Mouse (Mus musculus): ENCODE results near the gene Glul. TPM values are rescaled to one million over a fixed set of nuclear protein-coding genes. Genes with fewer than 3 reads are reported as not detected.

Glul gene
- polyA plus RNA-seq, 1 experiment from 2014 or later: 128 TPM

DNA sequence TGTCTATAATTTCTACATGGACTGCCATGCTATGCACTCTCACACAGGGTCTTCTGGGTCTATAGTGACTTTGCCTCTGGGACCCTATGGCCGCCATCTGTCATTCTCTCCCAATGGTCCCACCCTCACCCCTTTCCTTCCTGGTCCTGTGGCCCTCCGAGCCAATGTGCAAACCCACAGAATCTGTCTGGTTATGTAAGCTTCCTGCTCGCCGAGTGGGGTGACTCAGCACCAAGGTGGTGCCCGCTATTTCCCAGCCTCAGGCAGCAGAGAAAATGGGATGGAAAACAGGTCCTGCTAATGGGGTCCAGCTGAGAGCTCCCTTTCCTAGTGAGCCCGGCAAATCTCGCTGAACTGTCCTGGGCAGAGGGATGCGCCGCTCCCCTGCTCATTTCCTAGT lies 53.5 kb downstream of the Glul start:
- Histone ChIP-seq H3K4me3 (no peak overlapping the region), H3K27ac (no peak overlapping the region), H3K36me3 (no peaks in the 10 kb centered on the region), H3K4me1 (replicated peaks) (0 out of 2 replicates have a peak, but pooled peaks cover 8% of the 10 kb centered on the region), H3K27me3 (ENCODE audit: insufficient read depth, poor library complexity, severe bottlenecking) (no peaks in the 10 kb centered on the region), H3K9me3 (no peaks in the 10 kb centered on the region)
- DNase-seq (ENCODE audit: low spot score): no peak
- WGBS: 88% methylated on average over 9 of the region's 9 CpGs

DNA sequence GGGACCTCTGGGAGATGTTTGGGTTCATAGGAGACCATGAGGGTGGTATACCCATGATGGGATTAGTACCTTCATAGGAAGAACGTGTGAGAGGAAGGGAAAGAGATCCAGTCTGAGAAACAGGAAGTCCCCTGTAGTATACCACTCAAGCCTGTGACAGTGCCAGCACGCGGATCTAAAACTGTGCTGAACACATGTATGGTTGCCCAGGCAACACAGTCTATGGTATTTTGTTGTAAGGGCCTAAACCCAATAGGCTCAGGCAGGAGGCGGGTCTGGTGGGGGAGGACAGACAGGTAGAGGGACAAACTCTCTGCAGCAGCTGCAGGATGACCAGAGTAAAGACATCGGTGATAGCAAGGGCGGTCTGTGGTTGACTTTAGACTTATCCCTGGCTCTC lies 54.1 kb downstream of the Glul start:
- H3K4me3 ChIP-seq: no peak overlapping the region
- H3K36me3 ChIP-seq: no peaks in the 10 kb centered on the region
- 0 out of 2 replicates have a peak, but pooled peaks cover 8% of the 10 kb centered on the region for H3K4me1 ChIP-seq (replicated peaks)
- H3K9me3 ChIP-seq: no peaks in the 10 kb centered on the region
- H3K27me3 ChIP-seq (ENCODE audit: insufficient read depth, poor library complexity, severe bottlenecking): no peaks in the 10 kb centered on the region
- DNase-seq (ENCODE audit: low spot score): no peak
- H3K27ac ChIP-seq: no peak overlapping the region
- WGBS: 80% methylated on average over 6 of the region's 6 CpGs

DNA sequence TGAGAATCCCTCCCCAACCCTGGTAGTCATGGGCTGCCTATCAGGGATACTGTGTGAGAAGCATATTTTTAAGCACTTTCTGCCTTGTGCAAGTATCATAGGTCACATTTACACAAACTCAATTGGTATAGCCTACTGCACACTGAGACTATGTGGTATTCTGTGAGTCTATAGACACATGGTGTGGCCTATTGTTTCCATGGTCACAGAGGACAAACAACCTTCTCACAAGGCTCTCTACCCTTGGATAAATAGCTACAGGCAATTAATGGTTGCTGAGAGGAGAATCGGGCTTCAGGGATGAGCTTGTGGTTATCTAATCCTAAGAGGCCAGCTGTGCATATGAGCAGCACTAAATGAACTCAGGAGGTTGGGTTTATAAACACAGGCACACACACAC lies 58.1 kb downstream of the Glul start:
- 57% methylated on average over 1 of the region's 1 CpGs for WGBS
- H3K36me3 ChIP-seq: no peaks in the 10 kb centered on the region
- DNase-seq (ENCODE audit: low spot score): no peak
- no peaks in the 10 kb centered on the region for H3K9me3 ChIP-seq
- 0 out of 2 replicates have a peak, but pooled peaks cover 13% of the 10 kb centered on the region for H3K4me1 ChIP-seq (replicated peaks)
- no peaks in the 10 kb centered on the region for H3K27me3 ChIP-seq (ENCODE audit: insufficient read depth, poor library complexity, severe bottlenecking)
- H3K4me3 ChIP-seq: no peak overlapping the region
- no peak overlapping the region for H3K27ac ChIP-seq

Other genes with a start within 250 kb of the Glul start
- 4.9 and 8.9 TPM in 2 replicates for gene Rgs8, start 246.9 kb upstream of the Glul start, polyA plus RNA-seq (2016; fragmentation: Nextera tagmentation; extraction: Ambion mirVana)
- gene Rgs16, start 159.6 kb upstream of the Glul start, polyA plus RNA-seq (2016; fragmentation: Nextera tagmentation; extraction: Ambion mirVana): 18.9 and 21.1 TPM in 2 replicates
- gene Rnasel, start 150.5 kb upstream of the Glul start, polyA plus RNA-seq (2016; fragmentation: Nextera tagmentation; extraction: Ambion mirVana): 12.6 and 23.7 TPM in 2 replicates
- gene Rgsl1, start 55.8 kb upstream of the Glul start, polyA plus RNA-seq (2016; fragmentation: Nextera tagmentation; extraction: Ambion mirVana): 0.10 TPM in 1 of 2 replicates, not detected in the other
- gene Teddm1b, start 25.6 kb upstream of the Glul start, polyA plus RNA-seq (2016; fragmentation: Nextera tagmentation; extraction: Ambion mirVana): 0.56 and 0.58 TPM in 2 replicates
- gene Teddm1a, start 8.2 kb upstream of the Glul start, polyA plus RNA-seq (2016; fragmentation: Nextera tagmentation; extraction: Ambion mirVana): not detected in 2 replicates
- gene Teddm2, start 284 bp downstream of the Glul start, polyA plus RNA-seq (2016; fragmentation: Nextera tagmentation; extraction: Ambion mirVana): 0.46 and 0.56 TPM in 2 replicates